Mouse (Mus musculus) kidney, embryonic 16.5 days (tissue): Measurements from ENCODE around the gene Tssc4. TPM values are rescaled to one million over a fixed set of nuclear protein-coding genes. Genes with fewer than 3 reads are reported as not detected.

Source experiments
- ATAC-seq: fragments of 200-750 bp; cut with Nextera tagmentation; 2 replicates; pipeline ENCODE4 v1.8.0; 2017; ENCODE audit warnings: moderate TSS enrichment; ENCODE audit not compliant: low FRiP score, low TSS enrichment
- H3K27ac ChIP-seq: fragments of 300-500 bp; sonication (generic); 2 replicates; pipeline ENCODE4 v1.5.1; 2014; ENCODE audit warnings: low read length
- H3K27me3 ChIP-seq: fragments of 300-500 bp; sonication (generic); 2 replicates; pipeline ENCODE4 v1.6.1; 2014; ENCODE audit warnings: low read length, control low read depth, mixed read lengths; ENCODE audit not compliant: insufficient read depth
- H3K36me3 ChIP-seq: fragments of 300-500 bp; sonication (generic); 2 replicates; pipeline ENCODE4 v1.6.1; 2014; ENCODE audit warnings: low read length, control low read depth, mixed read lengths; ENCODE audit not compliant: insufficient read depth
- H3K4me1 ChIP-seq: fragments of 300-500 bp; sonication (generic); 2 replicates; pipeline ENCODE4 v1.6.1; 2014; ENCODE audit warnings: low read length, control low read depth, mixed read lengths; ENCODE audit not compliant: insufficient read depth
- H3K4me2 ChIP-seq: fragments of 300-500 bp; sonication (generic); replicated peaks from 2 replicates; pipeline ENCODE4 v1.6.1; 2014; ENCODE audit warnings: low read depth, low read length
- H3K4me3 ChIP-seq: fragments of 300-500 bp; sonication (generic); 2 replicates; pipeline ENCODE4 v1.5.1; 2014; ENCODE audit warnings: mild to moderate bottlenecking, low read length
- H3K9ac ChIP-seq: fragments of 300-500 bp; sonication (generic); replicated peaks from 2 replicates; pipeline ENCODE4 v1.6.1; 2014; ENCODE audit warnings: low read length
- H3K9me3 ChIP-seq: fragments of 300-500 bp; sonication (generic); 2 replicates; pipeline ENCODE4 v1.6.1; 2016; ENCODE audit warnings: low read length, control low read depth
- WGBS: fragments of 180-500 bp; shearing (Covaris S2); extraction: QIAGEN DNeasy Blood & Tissue Kit; methylation state at CpG from one replicate; pipeline ENCODE4 v1.1.7; 2014; 5-methylcytosine and 5-hydroxymethylcytosine counted together
- polyA plus RNA-seq: library from polyadenylated mRNA; unstranded; fragments of >200 nt; fragmentation: Nextera tagmentation; extraction: Ambion mirVana; gene quantifications from 2 replicates; pipeline ENCODE4 v1.2.1, GENCODE M21; 2015

The Tssc4 gene
- polyA plus RNA-seq, 1 experiment from 2014 or later: 120 TPM

DNA sequence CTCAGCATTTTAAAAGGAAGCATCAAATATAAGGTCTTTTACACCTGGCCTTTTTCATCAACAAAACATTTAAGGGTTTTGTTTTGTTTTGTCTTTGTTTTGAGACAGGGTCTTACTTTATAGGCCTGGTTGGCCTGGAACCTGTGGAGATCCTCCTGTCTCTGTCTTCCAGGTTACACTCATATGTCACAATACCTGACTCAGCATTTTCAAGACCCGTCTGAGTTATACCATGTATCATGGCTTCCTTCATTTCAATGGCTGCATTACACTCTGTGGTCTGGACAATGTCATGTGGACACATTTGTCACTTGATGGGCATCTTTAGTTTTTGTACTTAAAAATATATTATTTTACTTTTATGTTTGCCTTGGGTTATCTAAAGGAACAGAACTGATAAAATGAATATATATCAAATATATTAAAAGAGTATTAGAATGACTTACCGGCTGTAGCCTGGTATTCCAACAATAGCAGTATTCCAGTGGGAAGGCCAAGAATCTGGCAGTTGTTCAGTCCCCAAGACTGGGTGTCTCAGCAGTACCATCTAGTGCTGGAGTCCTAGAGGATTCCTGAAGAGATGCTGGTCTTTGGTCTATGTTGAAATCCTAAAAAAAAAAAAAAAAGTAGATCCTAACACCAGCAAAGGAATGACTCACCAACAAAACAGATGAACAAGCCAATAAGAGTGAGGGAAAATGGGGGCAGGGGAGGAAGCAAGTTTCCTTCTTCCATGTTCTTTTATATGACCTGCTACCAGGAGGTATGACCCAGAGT lies 24.8 kb upstream of the Tssc4 start:
- Histone ChIP-seq H3K4me1 (peaks cover 14% of the 10 kb centered on the region; the same call in 1 of the 2 replicates), H3K4me3 (no peak overlapping the region), H3K9ac (no peak overlapping the region), H3K9me3 (peaks cover 4% of the 10 kb centered on the region; the same call in 1 of the 2 replicates), H3K36me3 (no peaks in the 10 kb centered on the region), H3K27ac (no peak overlapping the region), H3K4me2 (no peak overlapping the region), H3K27me3 (no peaks in the 10 kb centered on the region)
- 90% methylated on average over 2 of the region's 2 CpGs for WGBS
- ATAC-seq: no peak

DNA sequence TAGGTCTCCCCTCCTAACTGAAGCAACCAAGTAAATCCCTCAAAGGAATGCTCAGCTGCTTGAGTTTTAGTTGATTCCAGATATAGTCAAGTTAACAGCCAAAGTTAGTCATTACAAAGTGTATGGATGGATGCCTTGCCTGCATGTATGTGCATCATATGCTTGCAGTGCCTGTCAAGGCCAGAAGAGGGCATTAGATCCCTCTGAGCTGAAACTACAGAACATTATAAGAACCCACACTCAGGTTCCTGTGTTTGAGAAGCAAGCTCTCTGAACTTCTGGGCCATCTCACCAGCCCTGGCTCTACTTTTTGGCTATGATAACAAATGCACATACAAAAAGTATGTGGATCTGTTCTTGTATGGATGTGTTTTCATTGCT lies 24.2 kb upstream of the Tssc4 start:
- no peaks in the 10 kb centered on the region for H3K27me3 ChIP-seq
- H3K9ac ChIP-seq: no peak overlapping the region
- H3K36me3 ChIP-seq: no peaks in the 10 kb centered on the region
- ATAC-seq: no peak
- peaks cover 14% of the 10 kb centered on the region; the same call in 1 of the 2 replicates for H3K4me1 ChIP-seq
- no peak overlapping the region for H3K4me2 ChIP-seq
- no peak overlapping the region for H3K27ac ChIP-seq
- no peak overlapping the region for H3K4me3 ChIP-seq
- peaks cover 4% of the 10 kb centered on the region; the same call in 1 of the 2 replicates for H3K9me3 ChIP-seq

DNA sequence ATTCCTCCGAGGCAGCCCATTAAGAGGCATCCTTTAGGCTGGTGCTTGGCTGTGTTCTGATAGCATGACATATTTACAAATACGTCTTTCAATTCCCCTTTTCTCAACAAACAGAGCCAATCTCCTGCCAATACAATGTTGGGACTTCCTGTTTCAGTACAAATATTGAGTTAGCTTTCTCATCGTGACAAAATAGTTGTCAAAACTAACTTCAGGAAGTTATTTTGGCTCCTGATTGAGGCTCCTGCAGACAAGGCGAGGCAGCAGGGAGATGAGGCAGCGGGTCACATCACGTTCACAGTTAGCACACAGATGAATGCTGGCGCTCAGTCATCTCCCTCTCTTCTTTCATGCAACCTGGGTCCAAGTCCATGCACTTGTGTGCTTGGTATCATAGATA lies 22.7 kb upstream of the Tssc4 start:
- no peak overlapping the region for H3K4me3 ChIP-seq
- WGBS: 77% methylated on average over 7 of the region's 7 CpGs
- H3K9ac ChIP-seq: no peak overlapping the region
- no peak for ATAC-seq
- H3K4me2 ChIP-seq: no peak overlapping the region
- H3K27ac ChIP-seq: no peak overlapping the region
- H3K4me1 ChIP-seq: peaks cover 11% of the 10 kb centered on the region; the same call in 1 of the 2 replicates
- H3K36me3 ChIP-seq: no peaks in the 10 kb centered on the region
- peaks cover 4% of the 10 kb centered on the region; the same call in 1 of the 2 replicates for H3K9me3 ChIP-seq
- no peaks in the 10 kb centered on the region for H3K27me3 ChIP-seq

DNA sequence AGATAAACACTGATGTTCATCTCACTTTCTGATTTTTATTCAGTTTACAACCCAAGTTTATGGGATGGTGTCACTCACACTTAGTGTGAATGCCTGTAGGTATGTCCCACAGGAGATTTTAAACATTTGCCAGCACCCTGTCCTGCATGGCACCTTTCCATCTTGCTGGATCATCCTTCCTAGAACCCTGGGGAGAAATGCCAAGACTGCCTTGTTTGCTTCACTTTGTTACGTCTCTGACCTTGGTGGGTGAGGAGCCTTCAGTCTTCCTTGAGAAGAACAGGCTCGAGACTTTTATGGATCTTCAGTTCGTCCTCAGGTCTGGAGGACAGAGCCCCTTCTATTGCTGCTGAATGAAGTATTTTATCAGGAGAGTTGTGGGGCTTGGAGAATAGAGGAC lies 19.7 kb upstream of the Tssc4 start:
- Histone ChIP-seq H3K36me3 (no peaks in the 10 kb centered on the region), H3K27me3 (no peaks in the 10 kb centered on the region), H3K4me3 (no peak overlapping the region), H3K4me1 (peaks cover 10% of the 10 kb centered on the region), H3K4me2 (no peak overlapping the region), H3K9me3 (peaks cover 4% of the 10 kb centered on the region; the same call in 1 of the 2 replicates), H3K27ac (no peak overlapping the region), H3K9ac (no peak overlapping the region)
- ATAC-seq: no peak
- WGBS: 82% methylated on average over 3 of the region's 3 CpGs

DNA sequence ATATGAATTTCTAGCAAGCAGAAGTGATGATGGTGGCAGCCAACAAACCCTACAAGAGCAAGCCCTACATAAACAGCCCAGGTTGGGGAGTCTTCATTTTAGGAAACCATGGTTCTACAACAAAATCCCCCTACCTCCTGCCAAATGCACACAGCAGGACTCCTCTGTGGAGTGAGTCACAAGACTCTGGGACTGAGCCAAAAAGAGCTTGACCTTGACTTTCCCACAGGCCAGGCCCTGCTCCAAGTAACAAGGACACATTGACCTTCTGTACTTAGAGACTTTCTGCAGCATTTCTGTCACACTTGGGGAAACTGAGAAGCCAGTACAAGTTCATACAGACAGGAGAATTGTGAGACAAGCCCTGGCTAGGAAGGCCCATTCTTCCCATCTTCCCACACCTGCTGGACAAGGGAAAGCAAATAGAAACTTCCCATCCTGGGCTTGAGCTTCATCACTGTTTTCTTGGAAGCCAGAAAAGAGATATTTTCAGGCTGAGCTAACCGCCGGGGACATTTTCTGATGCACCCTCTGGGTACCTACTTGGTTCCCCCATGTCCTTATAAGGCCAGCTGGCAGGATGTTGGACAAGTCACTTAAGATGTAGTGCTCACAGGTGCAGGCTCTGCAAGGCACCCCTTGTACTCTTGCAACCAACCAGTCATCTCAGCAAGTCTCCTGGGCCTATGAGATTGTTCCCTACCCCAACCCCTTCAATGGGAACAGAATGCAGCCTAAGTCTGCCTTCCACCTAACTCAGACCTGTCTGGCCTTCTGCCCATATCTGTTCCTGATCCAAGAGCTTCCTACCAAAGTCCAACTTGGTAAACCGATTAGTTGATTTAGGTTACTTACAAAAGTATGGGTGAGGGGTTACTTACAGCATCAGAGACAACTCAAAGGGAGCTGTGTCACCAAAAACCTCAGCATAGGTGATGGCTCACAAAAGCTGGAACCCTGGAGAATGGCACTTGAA lies 18.9 kb upstream of the Tssc4 start:
- no peak overlapping the region for H3K4me2 ChIP-seq
- no peak for ATAC-seq
- no peaks in the 10 kb centered on the region for H3K36me3 ChIP-seq
- no peaks in the 10 kb centered on the region for H3K27me3 ChIP-seq
- no peak overlapping the region for H3K4me3 ChIP-seq
- WGBS: 95% methylated on average over 3 of the region's 3 CpGs
- H3K4me1 ChIP-seq: peaks cover 18% of the 10 kb centered on the region
- H3K27ac ChIP-seq: no peak overlapping the region
- H3K9ac ChIP-seq: no peak overlapping the region
- no peaks in the 10 kb centered on the region for H3K9me3 ChIP-seq

DNA sequence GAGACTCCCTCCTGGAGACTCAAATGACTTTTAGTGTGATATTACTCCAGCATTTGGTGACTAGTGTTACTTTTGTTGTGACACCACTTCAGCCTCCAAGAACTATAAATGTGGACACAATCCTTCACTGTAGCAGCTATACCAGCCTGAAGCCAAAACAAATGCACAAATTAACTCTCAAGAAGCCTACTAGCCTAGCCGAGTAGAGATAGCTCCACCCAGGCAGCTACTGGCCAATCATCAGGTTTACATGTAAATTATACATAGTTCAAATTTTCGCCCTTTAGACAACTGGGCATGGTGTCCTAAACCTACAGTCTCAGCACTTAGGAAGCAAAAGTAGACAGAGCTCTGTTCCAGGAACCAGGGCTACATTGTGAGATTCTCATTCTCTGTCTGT lies 17.7 kb upstream of the Tssc4 start:
- H3K36me3 ChIP-seq: no peaks in the 10 kb centered on the region
- no peak overlapping the region for H3K9ac ChIP-seq
- WGBS: 51% methylated on average over 2 of the region's 2 CpGs
- H3K4me2 ChIP-seq: no peak overlapping the region
- no peaks in the 10 kb centered on the region for H3K27me3 ChIP-seq
- no peak overlapping the region for H3K27ac ChIP-seq
- peaks cover 30% of the 10 kb centered on the region for H3K4me1 ChIP-seq
- no peak overlapping the region for H3K4me3 ChIP-seq
- no peak for ATAC-seq
- H3K9me3 ChIP-seq: no peaks in the 10 kb centered on the region

DNA sequence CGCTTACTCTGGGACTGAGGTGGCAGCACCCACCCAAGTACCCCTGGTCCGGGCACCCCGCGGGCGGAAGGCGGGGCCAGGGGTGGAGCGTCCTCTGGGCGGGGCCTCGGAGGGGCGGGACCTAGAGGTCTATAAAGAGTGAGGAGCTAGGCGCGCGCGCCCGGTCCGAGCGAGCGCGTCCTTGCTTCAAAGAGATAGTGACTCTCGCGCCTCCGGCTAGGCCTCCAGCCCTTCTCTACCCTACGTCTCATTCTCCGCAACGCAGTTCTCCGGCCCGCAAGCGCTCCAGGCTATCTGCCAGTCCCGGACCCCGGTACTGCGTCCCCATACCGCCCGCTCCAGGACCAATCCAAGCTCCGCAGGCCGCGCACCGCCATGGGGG lies 16.4 kb upstream of the Tssc4 start, which contains the start of gene Cd81:
TSS of gene Cd81 (plus strand) at position 114 of the 382 bp plus-strand sequence.
- H3K4me1 ChIP-seq: peaks cover 41% of the 10 kb centered on the region
- peak within 1 kb of the TSS; percentile 93 for H3K27ac ChIP-seq
- H3K9ac ChIP-seq: peak within 1 kb of the TSS; percentile 99
- H3K27me3 ChIP-seq: no peaks in the 10 kb centered on the region
- H3K9me3 ChIP-seq: no peaks in the 10 kb centered on the region
- peak within 1 kb of the TSS; percentile 93 for H3K4me3 ChIP-seq
- no peaks in the 10 kb centered on the region for H3K36me3 ChIP-seq
- under 1% methylated on average over 34 of the region's 37 CpGs for WGBS
- H3K4me2 ChIP-seq: peak within 1 kb of the TSS; percentile 95
- peak; percentile 79 for ATAC-seq

DNA sequence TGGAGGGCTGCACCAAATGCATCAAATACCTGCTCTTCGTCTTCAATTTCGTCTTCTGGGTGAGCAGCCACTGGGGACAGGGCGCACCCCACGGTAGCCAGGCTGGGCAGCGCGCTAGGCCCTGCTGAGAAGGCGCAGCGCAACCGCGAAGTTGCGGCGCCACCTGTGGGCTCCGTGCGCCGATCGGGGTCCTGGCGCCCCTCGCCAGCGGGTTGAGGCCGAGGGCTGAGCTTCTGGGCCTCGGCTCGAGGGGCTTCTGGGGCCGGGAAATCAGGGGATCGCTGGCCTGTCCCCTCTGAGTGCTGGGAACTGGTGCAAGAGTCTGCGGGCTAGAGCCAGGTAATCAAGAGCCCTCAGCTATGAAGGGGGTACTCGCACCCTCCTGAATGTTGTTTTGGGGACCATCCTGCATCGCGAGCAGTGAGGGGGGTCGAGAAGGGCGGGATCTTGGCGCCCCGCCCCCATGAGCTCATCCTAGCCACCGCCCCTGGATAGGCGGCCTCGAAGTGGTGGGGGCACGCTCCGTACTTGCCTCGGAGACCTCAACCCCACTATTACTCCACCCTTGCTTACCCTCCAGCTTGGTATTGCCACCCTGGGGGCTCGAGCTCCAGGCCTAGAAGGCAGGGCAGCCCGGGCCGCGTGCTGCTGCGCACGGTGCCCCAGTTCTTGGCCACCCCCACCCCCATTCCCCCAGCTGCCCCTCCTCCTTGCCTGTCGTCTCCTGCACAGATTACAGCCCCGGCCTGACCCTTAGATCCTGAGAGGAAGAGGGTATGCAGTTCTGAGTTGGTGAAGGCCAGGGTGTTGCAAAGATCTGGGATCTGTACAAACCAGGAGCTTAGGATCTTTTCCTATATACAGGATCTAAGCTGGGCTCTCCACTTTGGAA lies 15.8 kb upstream of the Tssc4 start:
- peak; percentile 60 for ATAC-seq
- Histone ChIP-seq H3K27ac (peak overlapping the region; percentile 93), H3K27me3 (no peaks in the 10 kb centered on the region), H3K9ac (peak overlapping the region; percentile 99), H3K4me1 (peaks cover 47% of the 10 kb centered on the region), H3K36me3 (no peaks in the 10 kb centered on the region), H3K4me2 (peak overlapping the region; percentile 95), H3K9me3 (no peaks in the 10 kb centered on the region), H3K4me3 (peak overlapping the region; percentile 93)
- WGBS: 0% methylated on average over 46 of the region's 46 CpGs

DNA sequence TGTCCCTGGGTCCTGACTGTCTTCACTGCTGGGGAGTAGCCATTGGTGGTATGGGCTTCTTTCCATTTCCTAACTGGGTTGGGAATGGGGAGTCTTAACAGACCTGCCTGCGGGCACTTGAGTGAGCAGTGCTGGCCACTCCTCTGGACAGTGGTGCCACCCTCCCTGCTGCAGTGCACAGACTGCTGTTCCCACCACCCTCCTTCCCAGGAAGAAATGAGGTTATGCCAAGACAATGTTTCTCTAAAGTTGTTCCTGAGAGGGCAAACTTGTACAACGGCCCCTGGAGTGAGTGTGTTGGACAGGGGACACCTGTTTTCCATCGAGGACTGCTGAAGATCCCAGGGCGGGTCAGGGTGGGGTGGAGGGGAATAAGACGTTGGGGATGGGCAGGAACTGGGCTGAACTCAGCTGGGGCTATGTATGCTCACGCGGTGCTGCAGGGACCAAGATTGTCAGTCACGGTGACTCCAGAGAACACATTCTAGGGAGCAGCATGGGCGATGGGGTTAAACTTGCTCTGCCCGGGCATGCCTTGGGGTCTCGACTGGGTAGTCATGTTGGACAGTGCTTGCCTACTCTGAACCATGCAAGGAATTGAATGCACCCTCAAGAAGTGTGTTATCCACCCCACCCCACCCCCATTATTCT lies 15.0 kb upstream of the Tssc4 start:
- Histone ChIP-seq H3K27ac (peak overlapping the region; percentile 93), H3K27me3 (no peaks in the 10 kb centered on the region), H3K4me1 (peaks cover 48% of the 10 kb centered on the region), H3K9me3 (no peaks in the 10 kb centered on the region), H3K4me2 (peak overlapping the region; percentile 95), H3K9ac (peak overlapping the region; percentile 99), H3K36me3 (no peaks in the 10 kb centered on the region), H3K4me3 (peak overlapping the region; percentile 93)
- peak; percentile 20; the same call in 1 of the 2 replicates for ATAC-seq
- WGBS: 32% methylated on average over 11 of the region's 11 CpGs
